Mouse (Mus musculus) frontal cortex, postnatal 36 days (tissue): ENCODE measurements around the gene Nlrc3.
A peak's percentile ranks its signal among the peaks of the same experiment; 100 is the strongest.
"Not testable (repeated sequence)": the region's sequence is repeated elsewhere in the genome, so short reads cannot be mapped to it uniquely, and the experiment has no call there.

Experiments used
- DNase-seq, 2 experiments: peaks; one replicate each; pipeline ENCODE4 v3.0.0; 2022; ENCODE audit warnings: low spot score in 2 of 2

Nlrc3 gene

GRCm38 (mm10) chr16:3976251-3976671, at the start of gene Nlrc3:
Gene Nlrc3 (minus strand): TSS chr16:3976632.
- DNase-seq = no peak

DNA sequence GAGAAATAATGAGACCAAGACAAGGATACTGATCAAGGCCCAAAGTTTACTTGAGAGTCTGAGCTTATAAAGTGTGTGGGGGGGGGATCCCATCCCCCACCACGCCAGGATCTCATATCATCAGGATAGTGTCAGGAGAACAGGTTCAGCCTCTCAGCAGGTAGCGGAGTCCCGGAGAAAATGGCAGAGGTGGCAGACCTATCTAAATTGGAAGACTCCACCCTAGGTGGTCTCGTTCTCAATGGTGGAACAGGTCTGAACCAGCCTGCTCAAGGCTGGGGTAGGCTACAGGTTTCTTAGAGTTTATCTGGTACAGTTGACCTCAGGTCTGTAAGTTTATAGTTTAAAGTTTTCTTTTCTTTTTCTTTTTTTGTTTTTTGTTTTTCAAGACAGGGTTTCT, 46.3 kb upstream of the Nlrc3 start:
- DNase-seq = no peak

DNA sequence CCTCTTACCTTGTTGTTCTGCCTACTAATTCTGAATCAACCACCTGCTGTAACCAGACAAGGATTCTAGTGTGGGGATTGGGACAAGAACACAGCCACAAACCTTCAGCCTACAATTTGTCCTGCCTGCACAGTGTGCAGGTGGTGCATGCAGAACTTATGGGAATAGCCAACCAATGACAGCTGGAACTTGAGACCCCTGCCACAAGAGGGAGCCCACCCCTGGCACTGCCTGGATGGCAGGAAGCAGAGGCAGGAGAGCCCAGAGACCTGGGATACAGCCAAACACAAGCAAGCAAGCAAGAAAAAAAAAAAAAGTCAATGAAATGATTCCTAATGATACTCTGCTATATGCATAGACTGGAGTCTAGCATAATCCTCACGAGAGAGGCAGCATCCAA, 44.8 kb upstream of the Nlrc3 start:
- DNase-seq = no peak

- not testable (repeated sequence) for DNase-seq
Observed at GRCm38 (mm10) chr16:4017466-4017865, 41.0 kb upstream of the Nlrc3 start.

- not testable (repeated sequence) for DNase-seq
Observed at GRCm38 (mm10) chr16:4016786-4017185, 40.4 kb upstream of the Nlrc3 start.

- DNase-seq = no peak
Observed at GRCm38 (mm10) chr16:4014040-4014668, 37.7 kb upstream of the Nlrc3 start.

DNA sequence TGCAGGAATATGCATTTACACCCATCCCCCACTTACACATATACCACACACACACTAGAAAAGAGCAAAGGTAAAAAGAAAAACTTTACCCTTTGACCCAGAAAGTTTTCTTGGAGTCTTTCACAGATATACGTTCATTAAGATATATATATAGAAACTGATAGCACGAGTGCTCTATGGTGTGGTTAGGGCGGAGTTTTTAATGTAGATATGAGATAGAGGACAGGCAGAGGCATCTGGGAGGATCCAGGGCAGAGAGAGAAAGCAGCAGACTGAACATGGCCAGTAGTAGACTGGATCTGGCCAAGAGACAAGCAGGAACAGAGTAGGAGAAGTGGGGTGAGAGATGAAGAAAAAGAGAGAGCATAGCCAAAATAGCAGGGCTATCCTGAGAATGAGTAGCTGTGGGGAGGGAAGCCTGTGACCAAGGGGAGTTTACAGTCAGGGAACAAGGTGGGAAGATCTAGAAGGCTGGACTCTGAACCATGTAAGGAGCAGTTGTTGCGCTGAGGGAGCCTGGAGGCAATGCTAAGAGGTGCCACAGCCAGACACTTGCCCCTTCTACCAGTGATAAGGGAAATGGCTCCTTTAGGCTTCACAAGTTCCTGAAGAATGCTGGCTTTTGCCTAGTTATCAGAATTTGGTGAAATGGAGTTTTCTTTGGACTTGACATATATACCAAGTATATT, 36.6 kb upstream of the Nlrc3 start:
- no peak for DNase-seq

DNA sequence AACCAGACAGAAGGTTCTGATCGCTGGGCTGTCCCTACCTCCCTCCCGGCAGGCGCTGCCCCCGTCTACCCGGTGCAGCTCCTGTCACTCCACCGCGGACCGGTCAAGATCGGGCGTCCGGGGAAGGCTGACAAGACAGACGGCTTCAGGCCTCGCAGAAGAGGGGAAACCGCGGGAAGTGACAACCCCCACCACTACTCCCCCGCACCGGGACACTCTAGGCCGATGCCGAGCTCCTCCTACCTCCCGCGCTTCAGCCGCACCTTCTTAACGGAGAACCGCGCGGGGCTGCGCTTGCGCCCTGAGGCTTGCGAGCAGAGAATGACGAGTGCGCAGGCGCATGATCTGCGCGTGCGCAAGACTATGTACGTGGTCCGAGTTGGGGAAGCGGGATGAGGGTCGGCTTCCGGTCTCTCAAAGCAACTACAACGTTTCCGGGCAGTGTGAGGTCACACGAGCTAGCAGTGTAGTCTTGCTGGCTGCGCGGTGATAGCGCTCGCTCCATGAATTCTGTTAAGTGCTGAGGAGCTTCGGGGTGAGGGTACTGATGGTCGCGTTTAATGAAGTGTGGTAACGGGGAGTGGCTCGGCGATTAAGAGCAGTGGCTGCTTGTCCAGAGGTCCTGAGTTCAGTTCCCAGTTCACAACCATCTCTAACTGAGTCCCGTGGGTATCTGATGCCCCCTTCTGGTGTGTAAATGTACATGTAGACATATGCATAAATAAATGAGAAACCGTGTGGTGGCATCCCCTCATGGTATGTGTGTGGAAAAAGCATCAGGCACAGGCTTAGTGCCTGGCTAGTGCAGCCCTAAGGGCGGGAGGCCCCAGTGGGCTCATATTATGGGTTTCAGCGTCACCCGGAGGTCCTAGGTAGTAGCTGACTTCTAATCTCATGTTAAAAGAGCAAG, 27.3 kb upstream of the Nlrc3 start, which contains the start of gene Slx4:
Gene Slx4 (minus strand): TSS at position 282 of the 910 bp plus-strand sequence.
- DNase-seq = peak; percentile 97 to 98

DNA sequence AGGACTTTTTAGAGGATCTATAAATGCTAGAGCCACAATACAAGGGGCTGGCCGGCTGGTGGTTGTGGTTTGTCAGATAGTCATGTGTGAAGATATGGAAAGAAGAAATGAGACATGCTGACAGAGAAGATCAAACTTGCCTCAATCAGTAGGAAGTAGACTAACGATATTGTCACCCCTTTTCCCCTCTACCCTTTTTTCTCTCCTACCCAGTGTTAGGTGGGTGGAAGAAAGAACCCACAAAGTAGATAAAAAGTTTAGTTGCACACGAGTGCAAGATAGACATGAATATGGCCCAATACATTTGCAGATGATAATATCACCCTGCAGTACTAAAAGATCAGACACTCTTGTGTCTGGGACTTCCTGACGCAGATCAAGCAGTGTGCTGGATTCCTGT, 12.0 kb upstream of the Nlrc3 start:
- DNase-seq = no peak

DNA sequence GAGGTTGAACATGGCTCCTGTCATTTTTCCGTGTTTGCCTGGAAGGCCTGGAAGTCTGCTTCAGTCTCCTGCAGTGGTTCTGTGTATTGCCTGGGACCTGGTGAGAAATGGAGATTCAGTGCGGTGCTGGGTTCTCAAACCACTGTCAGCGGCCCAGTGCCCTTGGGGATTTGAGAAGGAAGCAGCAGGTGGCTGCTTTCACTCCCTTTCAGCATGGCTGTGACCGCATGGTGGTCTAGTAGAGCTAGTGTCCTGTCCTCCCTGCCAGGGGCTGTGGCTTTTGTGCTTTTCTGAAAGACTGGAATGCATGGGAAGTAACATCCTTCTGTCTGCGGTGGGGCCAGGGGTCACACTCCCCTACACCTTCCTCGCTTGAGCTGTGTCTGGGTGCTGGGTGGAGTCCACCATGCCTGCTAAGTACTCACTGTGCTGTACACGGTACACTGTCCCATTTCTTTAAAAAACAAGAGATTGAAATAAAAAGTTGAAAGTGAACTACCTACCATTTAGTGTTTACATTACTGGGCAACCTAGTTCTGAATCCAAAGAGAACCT, 6.8 kb upstream of the Nlrc3 start:
- DNase-seq = no peak

DNA sequence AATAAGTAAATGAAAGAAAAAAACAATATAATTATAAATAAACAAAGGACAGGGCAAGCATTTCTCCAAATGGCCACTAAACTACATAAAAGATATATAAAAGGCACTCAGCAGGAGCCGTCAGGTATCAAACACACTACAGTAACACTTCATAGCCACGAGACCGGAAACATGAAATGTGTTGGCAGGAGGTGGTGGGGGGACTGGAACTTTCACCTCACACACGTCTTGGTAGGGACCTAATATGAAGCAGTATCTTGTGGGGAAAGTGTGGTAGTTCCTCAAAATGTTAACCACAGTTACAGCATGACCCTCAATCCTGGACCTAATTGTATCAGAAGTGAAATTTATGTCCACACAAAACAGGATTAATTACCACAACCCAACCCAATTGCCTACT, 5.7 kb upstream of the Nlrc3 start:
- no peak for DNase-seq

GRCm38 (mm10) chr16:3976712-3977111, 280 bp upstream of the Nlrc3 start:
- DNase-seq = no peak

- no peak for DNase-seq
Observed at GRCm38 (mm10) chr16:3975658-3976057, 774 bp downstream of the Nlrc3 start.

GRCm38 (mm10) chr16:3974456-3974855, 2.0 kb downstream of the Nlrc3 start:
- DNase-seq = not testable (repeated sequence)

GRCm38 (mm10) chr16:3965534-3965933, 10.9 kb downstream of the Nlrc3 start:
- DNase-seq = no peak

- DNase-seq = no peak
Observed at GRCm38 (mm10) chr16:3964990-3965389, 11.4 kb downstream of the Nlrc3 start.

DNA sequence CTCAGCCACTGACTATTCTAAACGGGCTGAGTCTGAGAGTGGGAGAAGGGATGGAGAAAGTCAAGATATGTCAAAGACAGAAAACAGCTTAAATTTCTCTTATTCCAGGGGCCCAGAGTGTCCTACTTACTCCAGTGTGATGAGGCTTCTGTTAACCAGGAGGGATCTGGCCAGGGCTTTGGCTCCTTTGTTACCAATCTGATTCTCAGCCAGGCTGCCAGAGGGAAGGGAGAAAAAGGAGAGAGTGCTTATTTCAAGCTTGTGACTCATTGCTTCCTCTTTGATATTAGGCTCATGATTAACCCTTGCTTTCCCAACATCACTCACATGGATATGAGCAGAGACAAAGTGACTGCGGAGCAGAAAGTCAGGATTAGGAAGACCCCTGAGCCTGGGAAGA, 17.2 kb downstream of the Nlrc3 start:
- no peak for DNase-seq

GRCm38 (mm10) chr16:3956369-3956768, 20.1 kb downstream of the Nlrc3 start:
- DNase-seq = peak in 1 of 2 experiments; percentile 13

DNA sequence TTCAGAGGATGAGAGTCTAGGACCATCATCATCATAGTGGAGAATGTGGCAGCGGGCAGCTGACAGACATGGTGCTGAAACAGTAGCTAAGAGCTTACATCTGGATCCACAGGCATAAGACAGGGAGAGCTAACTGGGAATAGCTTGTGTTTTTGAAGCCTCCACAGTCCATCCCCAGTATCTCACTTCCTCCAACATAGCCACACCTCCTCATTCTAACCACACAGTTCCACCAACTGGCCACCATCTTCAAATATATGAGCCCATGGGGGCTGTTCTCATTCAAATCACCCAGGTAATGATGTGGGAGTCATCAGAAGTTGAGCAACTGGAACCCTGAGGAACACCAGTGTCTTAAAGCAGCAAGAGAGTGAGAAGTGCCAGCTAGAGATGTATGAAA, 25.3 kb downstream of the Nlrc3 start:
- DNase-seq = no peak

- no peak for DNase-seq
Observed at GRCm38 (mm10) chr16:3934701-3935100, 41.7 kb downstream of the Nlrc3 start.

GRCm38 (mm10) chr16:3934091-3934490, 42.3 kb downstream of the Nlrc3 start:
- DNase-seq = no peak

GRCm38 (mm10) chr16:3933536-3933935, 42.9 kb downstream of the Nlrc3 start:
- no peak for DNase-seq
